Mouse (Mus musculus): Measurements from ENCODE around the gene Gdpd5. TPM values are rescaled to one million over a fixed set of nuclear protein-coding genes. Genes with fewer than 3 reads are reported as not detected.
A peak's percentile ranks its signal among the peaks of the same experiment; 100 is the strongest.

Gene Gdpd5
- 22.4 and 24.1 TPM in 2 replicates for polyA plus RNA-seq (2015; fragmentation: Nextera tagmentation; extraction: Ambion mirVana)

- ATAC-seq (ENCODE audit: low read depth) = peak; percentile 95
- H3K27ac ChIP-seq (ENCODE audit: low read length) = peak within 1 kb of the TSS; percentile 89
- no peaks in the 10 kb centered on the region for H3K9me3 ChIP-seq (ENCODE audit: control insufficient read depth, low read length)
- peak within 1 kb of the TSS; percentile 94 for H3K4me2 ChIP-seq (ENCODE audit: low read depth, low read length)
- peaks cover 31% of the 10 kb centered on the region for H3K4me1 ChIP-seq (replicated peaks; ENCODE audit: control insufficient read depth, insufficient read depth, low read length)
- peak within 1 kb of the TSS; percentile 71 for H3K4me3 ChIP-seq (ENCODE audit: low read length)
- H3K27me3 ChIP-seq (ENCODE audit: control insufficient read depth, insufficient read depth, low read depth, low read length) = no peaks in the 10 kb centered on the region
- WGBS = under 1% methylated on average over 67 of the region's 73 CpGs
- H3K9ac ChIP-seq (ENCODE audit: low read length) = peak within 1 kb of the TSS; percentile 83
- no peaks in the 10 kb centered on the region for H3K36me3 ChIP-seq (ENCODE audit: control insufficient read depth, insufficient read depth, low read length)
These were observed at the start of gene Gdpd5 for GRCm38 (mm10) chr7:99381214-99382087. Gene Gdpd5 (plus strand): TSS chr7:99381414.

GRCm38 (mm10) chr7:99332774-99333480 is 48.3 kb upstream of the Gdpd5 start:
- Histone ChIP-seq H3K9ac (ENCODE audit: low read length) (no peak overlapping the region), H3K4me3 (ENCODE audit: low read length) (no peak overlapping the region), H3K36me3 (ENCODE audit: control insufficient read depth, insufficient read depth, low read length) (no peaks in the 10 kb centered on the region), H3K4me1 (replicated peaks; ENCODE audit: control insufficient read depth, insufficient read depth, low read length) (no peaks in the 10 kb centered on the region), H3K9me3 (ENCODE audit: control insufficient read depth, low read length) (no peaks in the 10 kb centered on the region), H3K27ac (ENCODE audit: low read length) (no peak overlapping the region), H3K27me3 (ENCODE audit: control insufficient read depth, insufficient read depth, low read depth, low read length) (no peaks in the 10 kb centered on the region), H3K4me2 (ENCODE audit: low read depth, low read length) (no peak overlapping the region)
- peak; percentile 88 for ATAC-seq (ENCODE audit: low read depth)
- 37% methylated on average over 12 of the region's 12 CpGs for WGBS

GRCm38 (mm10) chr7:99340736-99341135 is 40.5 kb upstream of the Gdpd5 start:
- peaks cover 25% of the 10 kb centered on the region for H3K36me3 ChIP-seq (ENCODE audit: control insufficient read depth, insufficient read depth, low read length)
- no peaks in the 10 kb centered on the region for H3K4me1 ChIP-seq (replicated peaks; ENCODE audit: control insufficient read depth, insufficient read depth, low read length)
- no peak for ATAC-seq (ENCODE audit: low read depth)
- H3K9me3 ChIP-seq (ENCODE audit: control insufficient read depth, low read length) = no peaks in the 10 kb centered on the region
- no peak overlapping the region for H3K4me2 ChIP-seq (ENCODE audit: low read depth, low read length)
- H3K9ac ChIP-seq (ENCODE audit: low read length) = no peak overlapping the region
- no peaks in the 10 kb centered on the region for H3K27me3 ChIP-seq (ENCODE audit: control insufficient read depth, insufficient read depth, low read depth, low read length)
- WGBS = 78% methylated on average over 8 of the region's 8 CpGs
- H3K4me3 ChIP-seq (ENCODE audit: low read length) = no peak overlapping the region
- H3K27ac ChIP-seq (ENCODE audit: low read length) = no peak overlapping the region

GRCm38 (mm10) chr7:99343577-99343976 is 37.6 kb upstream of the Gdpd5 start:
- ATAC-seq (ENCODE audit: low read depth) = no peak
- no peak overlapping the region for H3K9ac ChIP-seq (ENCODE audit: low read length)
- H3K9me3 ChIP-seq (ENCODE audit: control insufficient read depth, low read length) = no peaks in the 10 kb centered on the region
- H3K36me3 ChIP-seq (ENCODE audit: control insufficient read depth, insufficient read depth, low read length) = peaks cover 54% of the 10 kb centered on the region
- H3K4me1 ChIP-seq (replicated peaks; ENCODE audit: control insufficient read depth, insufficient read depth, low read length) = peaks cover 4% of the 10 kb centered on the region
- no peak overlapping the region for H3K4me2 ChIP-seq (ENCODE audit: low read depth, low read length)
- WGBS = 82% methylated on average over 4 of the region's 4 CpGs
- no peak overlapping the region for H3K4me3 ChIP-seq (ENCODE audit: low read length)
- H3K27ac ChIP-seq (ENCODE audit: low read length) = no peak overlapping the region
- H3K27me3 ChIP-seq (ENCODE audit: control insufficient read depth, insufficient read depth, low read depth, low read length) = no peaks in the 10 kb centered on the region

- Histone ChIP-seq H3K4me3 (ENCODE audit: low read length) (no peak overlapping the region), H3K9ac (ENCODE audit: low read length) (no peak overlapping the region), H3K9me3 (ENCODE audit: control insufficient read depth, low read length) (no peaks in the 10 kb centered on the region), H3K27ac (ENCODE audit: low read length) (no peak overlapping the region), H3K4me2 (ENCODE audit: low read depth, low read length) (no peak overlapping the region), H3K27me3 (ENCODE audit: control insufficient read depth, insufficient read depth, low read depth, low read length) (no peaks in the 10 kb centered on the region), H3K36me3 (ENCODE audit: control insufficient read depth, insufficient read depth, low read length) (peaks cover 58% of the 10 kb centered on the region), H3K4me1 (replicated peaks; ENCODE audit: control insufficient read depth, insufficient read depth, low read length) (peaks cover 28% of the 10 kb centered on the region)
- WGBS = 89% methylated on average over 10 of the region's 10 CpGs
- ATAC-seq (ENCODE audit: low read depth) = no peak
These were observed 33.9 kb upstream of the Gdpd5 start for GRCm38 (mm10) chr7:99347268-99347667.

GRCm38 (mm10) chr7:99348883-99349282 is 32.3 kb upstream of the Gdpd5 start:
- no peak overlapping the region for H3K4me3 ChIP-seq (ENCODE audit: low read length)
- no peak overlapping the region for H3K4me2 ChIP-seq (ENCODE audit: low read depth, low read length)
- no peak overlapping the region for H3K9ac ChIP-seq (ENCODE audit: low read length)
- peaks cover 28% of the 10 kb centered on the region for H3K4me1 ChIP-seq (replicated peaks; ENCODE audit: control insufficient read depth, insufficient read depth, low read length)
- H3K36me3 ChIP-seq (ENCODE audit: control insufficient read depth, insufficient read depth, low read length) = peaks cover 53% of the 10 kb centered on the region
- H3K27me3 ChIP-seq (ENCODE audit: control insufficient read depth, insufficient read depth, low read depth, low read length) = no peaks in the 10 kb centered on the region
- no peak for ATAC-seq (ENCODE audit: low read depth)
- 92% methylated on average over 26 of the region's 26 CpGs for WGBS
- H3K27ac ChIP-seq (ENCODE audit: low read length) = no peak overlapping the region
- H3K9me3 ChIP-seq (ENCODE audit: control insufficient read depth, low read length) = no peaks in the 10 kb centered on the region

- Histone ChIP-seq H3K4me1 (replicated peaks; ENCODE audit: control insufficient read depth, insufficient read depth, low read length) (peaks cover 36% of the 10 kb centered on the region), H3K36me3 (ENCODE audit: control insufficient read depth, insufficient read depth, low read length) (peaks cover 42% of the 10 kb centered on the region), H3K27ac (ENCODE audit: low read length) (no peak overlapping the region), H3K9me3 (ENCODE audit: control insufficient read depth, low read length) (no peaks in the 10 kb centered on the region), H3K9ac (ENCODE audit: low read length) (peak overlapping the region; percentile 96), H3K4me3 (ENCODE audit: low read length) (peak overlapping the region; percentile 73), H3K27me3 (ENCODE audit: control insufficient read depth, insufficient read depth, low read depth, low read length) (no peaks in the 10 kb centered on the region), H3K4me2 (ENCODE audit: low read depth, low read length) (peak overlapping the region; percentile 95)
- WGBS = 49% methylated on average over 9 of the region's 9 CpGs
- ATAC-seq (ENCODE audit: low read depth) = no peak
These were observed 31.2 kb upstream of the Gdpd5 start for GRCm38 (mm10) chr7:99349782-99350720.

- H3K9me3 ChIP-seq (ENCODE audit: control insufficient read depth, low read length) = no peaks in the 10 kb centered on the region
- H3K27ac ChIP-seq (ENCODE audit: low read length) = peak overlapping the region; percentile 96
- peak overlapping the region; percentile 95 for H3K4me2 ChIP-seq (ENCODE audit: low read depth, low read length)
- H3K36me3 ChIP-seq (ENCODE audit: control insufficient read depth, insufficient read depth, low read length) = peaks cover 32% of the 10 kb centered on the region
- 4% methylated on average over 12 of the region's 12 CpGs for WGBS
- no peak for ATAC-seq (ENCODE audit: low read depth)
- no peaks in the 10 kb centered on the region for H3K27me3 ChIP-seq (ENCODE audit: control insufficient read depth, insufficient read depth, low read depth, low read length)
- peaks cover 47% of the 10 kb centered on the region for H3K4me1 ChIP-seq (replicated peaks; ENCODE audit: control insufficient read depth, insufficient read depth, low read length)
- peak overlapping the region; percentile 73 for H3K4me3 ChIP-seq (ENCODE audit: low read length)
- H3K9ac ChIP-seq (ENCODE audit: low read length) = peak overlapping the region; percentile 96
These were observed 30.0 kb upstream of the Gdpd5 start for GRCm38 (mm10) chr7:99351104-99351801.
